Mouse (Mus musculus): ENCODE measurements around the gene Gm45711.

DNA sequence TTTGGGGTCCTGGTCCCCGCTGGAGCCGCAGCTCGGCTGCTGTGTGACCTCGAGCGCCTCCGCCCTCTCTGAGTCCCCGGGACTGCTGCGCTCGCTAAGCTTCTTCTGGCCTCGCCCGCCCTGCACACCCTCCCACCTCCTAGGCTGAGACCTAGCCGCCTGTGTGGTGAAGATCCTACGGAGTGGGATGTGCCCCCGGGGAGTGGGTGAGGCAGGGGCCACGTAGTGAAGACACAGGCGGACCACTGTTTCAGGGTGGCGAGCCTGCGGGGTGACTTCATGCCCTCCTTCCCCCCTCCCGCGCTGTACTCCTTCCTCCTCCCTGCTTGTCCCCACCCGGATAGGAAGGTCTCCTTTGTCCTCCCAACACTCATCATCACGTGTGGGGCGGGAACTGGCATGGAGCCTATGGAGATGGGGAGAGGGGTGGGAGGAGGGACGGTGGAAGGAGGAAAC is 31.3 kb upstream of the Gm45711 start:
- no peak for TF ChIP-seq EP300 (IDR thresholded peaks at IDR 0.05; ENCODE audit: low read length)
- TF ChIP-seq SIN3A (IDR thresholded peaks at IDR 0.05; ENCODE audit: low read length) = no peak
- no peak for TF ChIP-seq ZMIZ1 (IDR thresholded peaks at IDR 0.05; ENCODE audit: low read depth, low read length)
- no peak for TF ChIP-seq POLR2A (IDR thresholded peaks at IDR 0.05; ENCODE audit: low read depth, low read length)
- no peak for TF ChIP-seq MXI1 (IDR thresholded peaks at IDR 0.05; ENCODE audit: low read depth, low read length)
- no peak for TF ChIP-seq CTCF (conservative IDR thresholded peaks at IDR 0.05 in 1 of 2, IDR thresholded peaks at IDR 0.05 in 1 of 2; ENCODE audit: low read depth in 2 of 2, low read length in 2 of 2)
